Mouse (Mus musculus): ENCODE data around the gene Kcnk13. TPM values are rescaled to one million over a fixed set of nuclear protein-coding genes. Genes with fewer than 3 reads are reported as not detected.

Kcnk13 gene
- polyA plus RNA-seq, 1 experiment, result 0.85 TPM

GRCm38 (mm10) chr12:100015146-100015545 lies 50.8 kb downstream of the Kcnk13 start:
- DNase-seq (ENCODE audit: low read depth), result no peak

- no peak for DNase-seq (ENCODE audit: low read depth)
Observed at GRCm38 (mm10) chr12:100017709-100018108, 53.4 kb downstream of the Kcnk13 start.

GRCm38 (mm10) chr12:100022490-100022889 lies 58.2 kb downstream of the Kcnk13 start:
- DNase-seq (ENCODE audit: low read depth), result no peak

GRCm38 (mm10) chr12:100023821-100024365 lies 59.6 kb downstream of the Kcnk13 start:
- no peak for DNase-seq (ENCODE audit: low read depth)

- no peak for DNase-seq (ENCODE audit: low read depth)
Observed at GRCm38 (mm10) chr12:100025675-100026074, 61.4 kb downstream of the Kcnk13 start.

GRCm38 (mm10) chr12:100026715-100027245 lies 62.5 kb downstream of the Kcnk13 start:
- DNase-seq (ENCODE audit: low read depth), result no peak

- DNase-seq (ENCODE audit: low read depth), result no peak
Observed at GRCm38 (mm10) chr12:100027281-100027680, 63.0 kb downstream of the Kcnk13 start.

GRCm38 (mm10) chr12:100031681-100032080 lies 67.4 kb downstream of the Kcnk13 start:
- DNase-seq (ENCODE audit: low read depth), result no peak

- DNase-seq (ENCODE audit: low read depth), result no peak
Observed at GRCm38 (mm10) chr12:100032521-100032920, 68.2 kb downstream of the Kcnk13 start.

- no peak for DNase-seq (ENCODE audit: low read depth)
Observed at GRCm38 (mm10) chr12:100038741-100039262, 74.5 kb downstream of the Kcnk13 start.

- DNase-seq (ENCODE audit: low read depth), result peak; percentile 34
Observed at GRCm38 (mm10) chr12:100042116-100042515, 77.8 kb downstream of the Kcnk13 start.

GRCm38 (mm10) chr12:100044704-100045103 lies 80.4 kb downstream of the Kcnk13 start:
- no peak for DNase-seq (ENCODE audit: low read depth)

- no peak for DNase-seq (ENCODE audit: low read depth)
Observed at GRCm38 (mm10) chr12:100050552-100050951, 86.3 kb downstream of the Kcnk13 start.

- DNase-seq (ENCODE audit: low read depth), result no peak
Observed at GRCm38 (mm10) chr12:100053617-100054016, 89.3 kb downstream of the Kcnk13 start.

GRCm38 (mm10) chr12:100061071-100061470 lies 96.8 kb downstream of the Kcnk13 start:
- no peak for DNase-seq (ENCODE audit: low read depth)

- no peak for DNase-seq (ENCODE audit: low read depth)
Observed at GRCm38 (mm10) chr12:100061826-100062225, 97.5 kb downstream of the Kcnk13 start.

GRCm38 (mm10) chr12:100062584-100062983 lies 98.3 kb downstream of the Kcnk13 start:
- DNase-seq (ENCODE audit: low read depth), result no peak

GRCm38 (mm10) chr12:100065109-100065508 lies 100.8 kb downstream of the Kcnk13 start:
- no peak for DNase-seq (ENCODE audit: low read depth)

- peak; percentile 16 for DNase-seq (ENCODE audit: low read depth)
Observed at GRCm38 (mm10) chr12:100067477-100067876, 103.2 kb downstream of the Kcnk13 start.

- DNase-seq (ENCODE audit: low read depth), result no peak
Observed at GRCm38 (mm10) chr12:100073201-100073672, 108.9 kb downstream of the Kcnk13 start.

GRCm38 (mm10) chr12:100075715-100076114 lies 111.4 kb downstream of the Kcnk13 start:
- DNase-seq (ENCODE audit: low read depth), result no peak

- DNase-seq (ENCODE audit: low read depth), result no peak
Observed at GRCm38 (mm10) chr12:100079636-100080286, 115.5 kb downstream of the Kcnk13 start.

GRCm38 (mm10) chr12:100088026-100088425 lies 123.7 kb downstream of the Kcnk13 start:
- no peak for DNase-seq (ENCODE audit: low read depth)

Data from gonadal fat pad, adult 2 months (tissue).